Mouse (Mus musculus) midbrain, embryonic 12.5 days (tissue): ENCODE measurements around the gene Tex38. TPM values are rescaled to one million over a fixed set of nuclear protein-coding genes. Genes with fewer than 3 reads are reported as not detected.
A peak's percentile ranks its signal among the peaks of the same experiment; 100 is the strongest.

Source experiments
- ATAC-seq: fragments of 200-750 bp; cut with Nextera tagmentation; 2 replicates; pipeline ENCODE4 v1.8.0; 2017; ENCODE audit warnings: low read depth, moderate TSS enrichment, moderate library complexity; ENCODE audit not compliant: low FRiP score
- H3K27ac ChIP-seq: fragments of 300-500 bp; sonication (generic); replicated peaks from 2 replicates; pipeline ENCODE4 v1.5.1; 2016; ENCODE audit warnings: mild to moderate bottlenecking
- H3K27me3 ChIP-seq: fragments of 300-500 bp; sonication (generic); 2 replicates; pipeline ENCODE4 v1.6.1; 2016; ENCODE audit warnings: mild to moderate bottlenecking
- H3K36me3 ChIP-seq: fragments of 300-500 bp; sonication (generic); 2 replicates; pipeline ENCODE4 v1.6.1; 2016
- H3K4me1 ChIP-seq: fragments of 300-500 bp; sonication (generic); 2 replicates; pipeline ENCODE4 v1.6.1; 2016
- H3K4me2 ChIP-seq: fragments of 300-500 bp; sonication (generic); replicated peaks from 2 replicates; pipeline ENCODE4 v1.6.1; 2016; ENCODE audit warnings: mild to moderate bottlenecking, moderate library complexity
- H3K4me3 ChIP-seq: fragments of 300-500 bp; sonication (generic); 2 replicates; pipeline ENCODE4 v1.5.1; 2016; ENCODE audit warnings: mild to moderate bottlenecking
- H3K9ac ChIP-seq: fragments of 300-500 bp; sonication (generic); replicated peaks from 2 replicates; pipeline ENCODE4 v1.6.1; 2016; ENCODE audit warnings: mild to moderate bottlenecking, moderate library complexity
- H3K9me3 ChIP-seq: fragments of 300-500 bp; sonication (generic); 2 replicates; pipeline ENCODE4 v1.6.1; 2016; ENCODE audit warnings: mild to moderate bottlenecking
- WGBS: fragments of 180-500 bp; shearing (Covaris S2); methylation state at CpG from one replicate; pipeline ENCODE4 v1.1.7; 2016; 5-methylcytosine and 5-hydroxymethylcytosine counted together
- polyA plus RNA-seq: library from polyadenylated mRNA; unstranded; fragments of >200 nt; fragmentation: Nextera tagmentation; extraction: Ambion mirVana; gene quantifications from 2 replicates; pipeline ENCODE4 v1.2.1, GENCODE M21; 2016

Tex38 gene
- 0.30 TPM in 1 of 2 replicates, not detected in the other for polyA plus RNA-seq

- peaks cover 10% of the 10 kb centered on the region for H3K36me3 ChIP-seq
- no peaks in the 10 kb centered on the region for H3K9me3 ChIP-seq
- H3K4me3 ChIP-seq = no peak within 1 kb of the TSS
- no peak within 1 kb of the TSS for H3K27ac ChIP-seq
- WGBS = 85% methylated on average over 3 of the region's 3 CpGs
- H3K9ac ChIP-seq = no peak within 1 kb of the TSS
- H3K4me1 ChIP-seq = peaks cover 11% of the 10 kb centered on the region
- no peaks in the 10 kb centered on the region for H3K27me3 ChIP-seq
- ATAC-seq = no peak
- no peak within 1 kb of the TSS for H3K4me2 ChIP-seq
Measured at GRCm38 (mm10) chr4:115780918-115781317, at the start of gene Tex38. Gene Tex38, minus strand, starts transcription at chr4:115781018.

DNA sequence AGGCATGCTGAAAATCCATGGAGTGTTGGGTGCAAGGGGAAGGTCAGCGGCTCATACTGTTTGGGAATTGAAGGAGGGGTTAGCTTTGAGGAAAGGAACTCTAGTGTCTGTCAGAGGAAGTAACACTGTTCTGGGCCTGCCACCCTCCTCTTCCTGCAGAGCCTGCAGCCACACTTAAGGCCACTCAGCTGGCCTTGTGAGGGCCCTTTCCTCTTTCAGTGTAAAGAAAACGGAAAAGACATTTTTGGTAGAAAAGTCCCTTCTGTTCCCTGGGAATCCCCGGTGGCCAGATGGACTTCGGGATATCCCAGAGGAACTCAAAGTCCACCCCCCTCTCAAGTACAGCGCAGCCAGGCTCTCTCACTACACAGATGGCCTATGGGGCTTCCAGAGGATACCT lies 49.7 kb upstream of the Tex38 start:
- no peak overlapping the region for H3K9ac ChIP-seq
- peaks cover 28% of the 10 kb centered on the region for H3K27me3 ChIP-seq
- H3K9me3 ChIP-seq = no peaks in the 10 kb centered on the region
- H3K36me3 ChIP-seq = no peaks in the 10 kb centered on the region
- no peak overlapping the region for H3K4me3 ChIP-seq
- 79% methylated on average over 5 of the region's 5 CpGs for WGBS
- no peak for ATAC-seq
- no peak overlapping the region for H3K27ac ChIP-seq
- peaks cover 11% of the 10 kb centered on the region for H3K4me1 ChIP-seq
- no peak overlapping the region for H3K4me2 ChIP-seq

GRCm38 (mm10) chr4:115828572-115828902 lies 47.7 kb upstream of the Tex38 start:
- Histone ChIP-seq H3K9ac (peak overlapping the region; percentile 70), H3K27ac (no peak overlapping the region), H3K4me2 (peak overlapping the region; percentile 62), H3K36me3 (no peaks in the 10 kb centered on the region), H3K4me3 (peak overlapping the region; percentile 76), H3K4me1 (peaks cover 11% of the 10 kb centered on the region), H3K27me3 (peaks cover 28% of the 10 kb centered on the region), H3K9me3 (no peaks in the 10 kb centered on the region)
- ATAC-seq = no peak; the same call in 1 of the 2 replicates
- WGBS = 4% methylated on average over 8 of the region's 8 CpGs

DNA sequence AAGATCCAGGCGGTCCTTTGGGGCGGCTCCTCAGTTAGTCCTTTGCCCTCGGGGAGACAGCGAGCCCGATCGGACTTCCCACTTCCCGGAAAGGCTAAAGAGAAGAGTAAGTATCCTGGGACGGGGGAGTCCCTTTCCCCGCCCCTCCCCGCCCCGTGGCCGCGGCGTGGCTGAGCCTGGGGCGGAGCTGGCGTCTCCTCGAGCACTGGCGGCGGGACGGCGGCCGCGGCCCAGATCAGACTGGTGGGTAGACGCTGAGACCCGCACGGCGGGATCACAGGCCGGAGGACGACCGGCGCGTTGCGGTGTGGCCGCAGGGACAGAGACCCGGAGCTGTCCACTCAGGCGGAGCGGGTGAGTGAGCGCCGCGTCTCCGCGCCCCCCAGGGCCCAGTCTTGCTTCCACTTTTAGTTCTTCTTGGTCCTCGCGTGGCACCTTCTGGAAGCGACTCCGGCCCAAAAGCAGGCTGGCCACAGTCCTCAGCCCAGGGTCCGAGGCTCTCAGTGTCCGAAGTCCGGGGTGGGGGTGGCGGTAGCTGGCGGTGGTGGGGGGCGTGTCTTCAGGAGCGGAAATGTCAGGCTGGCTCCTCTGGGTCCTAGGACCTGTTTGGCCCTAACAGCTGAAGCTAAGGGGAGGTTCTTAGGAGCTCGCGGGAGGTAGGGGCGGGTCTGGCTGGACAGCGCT lies 47.2 kb upstream of the Tex38 start, which contains the start of gene Mob3c:
Gene Mob3c, plus strand, starts transcription at position 205 of the 684 bp plus-strand sequence.
- Histone ChIP-seq H3K9me3 (no peaks in the 10 kb centered on the region), H3K4me3 (peak within 1 kb of the TSS; percentile 76), H3K4me1 (peaks cover 11% of the 10 kb centered on the region), H3K9ac (peak within 1 kb of the TSS; percentile 70), H3K27ac (peak within 1 kb of the TSS; percentile 65), H3K36me3 (no peaks in the 10 kb centered on the region), H3K27me3 (peaks cover 28% of the 10 kb centered on the region), H3K4me2 (peak within 1 kb of the TSS; percentile 62)
- peak; percentile 89 for ATAC-seq
- 1% methylated on average over 55 of the region's 57 CpGs for WGBS

DNA sequence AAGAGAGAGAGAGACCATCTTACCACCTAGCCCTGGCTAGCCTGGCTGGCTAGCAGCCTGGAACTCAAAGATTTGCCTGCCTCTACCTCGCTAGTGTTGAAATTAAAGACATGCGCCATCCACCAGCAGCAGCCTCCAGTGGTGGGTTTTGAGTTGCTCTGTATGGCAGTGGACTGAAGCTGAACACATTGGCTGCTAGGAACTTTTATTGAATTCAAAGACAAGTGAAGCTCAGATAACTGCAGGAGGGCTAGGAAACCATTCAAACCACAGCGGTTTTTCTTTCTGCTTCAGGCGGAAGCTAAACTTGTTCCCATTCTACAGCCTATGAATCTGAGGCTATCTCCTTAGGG lies 46.7 kb upstream of the Tex38 start:
- Histone ChIP-seq H3K4me3 (peak overlapping the region; percentile 76), H3K36me3 (no peaks in the 10 kb centered on the region), H3K27me3 (peaks cover 28% of the 10 kb centered on the region), H3K27ac (no peak overlapping the region), H3K4me2 (peak overlapping the region; percentile 62), H3K9ac (peak overlapping the region; percentile 70), H3K9me3 (no peaks in the 10 kb centered on the region), H3K4me1 (peaks cover 11% of the 10 kb centered on the region)
- no peak; the same call in 1 of the 2 replicates for ATAC-seq
- 2% methylated on average over 4 of the region's 4 CpGs for WGBS

GRCm38 (mm10) chr4:115827066-115827465 lies 46.2 kb upstream of the Tex38 start:
- 69% methylated on average over 3 of the region's 3 CpGs for WGBS
- Histone ChIP-seq H3K27ac (no peak overlapping the region), H3K4me2 (peak overlapping the region; percentile 62; the same call in 1 of the 2 replicates), H3K36me3 (no peaks in the 10 kb centered on the region), H3K9me3 (no peaks in the 10 kb centered on the region), H3K4me1 (peaks cover 11% of the 10 kb centered on the region), H3K9ac (no peak overlapping the region), H3K4me3 (no peak overlapping the region), H3K27me3 (peaks cover 28% of the 10 kb centered on the region)
- no peak for ATAC-seq

- Histone ChIP-seq H3K4me3 (no peak overlapping the region), H3K9me3 (no peaks in the 10 kb centered on the region), H3K27ac (no peak overlapping the region), H3K4me1 (peaks cover 11% of the 10 kb centered on the region), H3K9ac (no peak overlapping the region), H3K4me2 (no peak overlapping the region), H3K27me3 (peaks cover 24% of the 10 kb centered on the region), H3K36me3 (no peaks in the 10 kb centered on the region)
- no peak for ATAC-seq
- WGBS = 77% methylated on average over 2 of the region's 2 CpGs
Measured at GRCm38 (mm10) chr4:115825271-115825670, 44.5 kb upstream of the Tex38 start.

GRCm38 (mm10) chr4:115824178-115824577 lies 43.4 kb upstream of the Tex38 start:
- Histone ChIP-seq H3K9ac (no peak overlapping the region), H3K27ac (no peak overlapping the region), H3K9me3 (no peaks in the 10 kb centered on the region), H3K36me3 (no peaks in the 10 kb centered on the region), H3K4me3 (no peak overlapping the region), H3K27me3 (peaks cover 14% of the 10 kb centered on the region; the same call in 1 of the 2 replicates), H3K4me2 (no peak overlapping the region), H3K4me1 (peaks cover 11% of the 10 kb centered on the region)
- WGBS = 83% methylated on average over 2 of the region's 2 CpGs
- no peak for ATAC-seq

GRCm38 (mm10) chr4:115821928-115822327 lies 41.1 kb upstream of the Tex38 start:
- ATAC-seq = no peak
- Histone ChIP-seq H3K36me3 (no peaks in the 10 kb centered on the region), H3K4me2 (no peak overlapping the region), H3K27me3 (0 out of 2 replicates have a peak, but pooled peaks cover 7% of the 10 kb centered on the region), H3K9me3 (no peaks in the 10 kb centered on the region), H3K9ac (no peak overlapping the region), H3K4me1 (no peaks in the 10 kb centered on the region), H3K4me3 (no peak overlapping the region), H3K27ac (no peak overlapping the region)
- WGBS = 70% methylated on average over 3 of the region's 3 CpGs

GRCm38 (mm10) chr4:115821431-115821830 lies 40.6 kb upstream of the Tex38 start:
- Histone ChIP-seq H3K36me3 (no peaks in the 10 kb centered on the region), H3K4me2 (no peak overlapping the region)
- ATAC-seq = no peak

DNA sequence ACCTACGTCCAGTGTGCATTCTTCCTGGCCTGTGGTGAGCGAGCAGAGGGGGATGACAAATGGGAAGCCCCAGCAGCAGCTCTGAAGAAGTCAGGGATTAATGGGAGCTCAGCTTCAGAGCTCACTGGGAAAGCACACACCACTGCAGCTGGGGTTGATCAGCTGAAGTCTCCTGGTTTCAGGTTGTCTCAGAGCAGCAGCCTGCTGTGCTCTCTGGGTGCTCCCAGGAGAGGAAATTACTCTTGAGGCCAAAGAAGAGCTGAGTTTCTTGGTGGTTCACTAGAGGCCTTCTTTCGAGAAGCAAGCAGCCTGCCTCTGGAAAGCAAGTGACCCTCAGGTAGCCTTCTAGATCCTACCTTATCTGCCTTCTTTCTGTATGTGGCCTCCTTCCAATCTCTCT lies 40.1 kb upstream of the Tex38 start:
- Histone ChIP-seq H3K4me2 (no peak overlapping the region), H3K27ac (no peak overlapping the region), H3K9me3 (no peaks in the 10 kb centered on the region), H3K9ac (no peak overlapping the region), H3K27me3 (no peaks in the 10 kb centered on the region), H3K4me3 (no peak overlapping the region), H3K4me1 (no peaks in the 10 kb centered on the region), H3K36me3 (peaks cover 4% of the 10 kb centered on the region; the same call in 1 of the 2 replicates)
- WGBS = 69% methylated on average over 3 of the region's 3 CpGs
- no peak for ATAC-seq

More at GRCm38 (mm10) chr4:115821431-115821830, 40.6 kb upstream of the Tex38 start:
- Histone ChIP-seq H3K27ac (no peak overlapping the region), H3K9ac (no peak overlapping the region), H3K9me3 (no peaks in the 10 kb centered on the region), H3K27me3 (0 out of 2 replicates have a peak, but pooled peaks cover 2% of the 10 kb centered on the region), H3K4me1 (no peaks in the 10 kb centered on the region), H3K4me3 (no peak overlapping the region)

- ATAC-seq = no peak
- no peak overlapping the region for H3K4me2 ChIP-seq
- no peak overlapping the region for H3K9ac ChIP-seq
- no peak overlapping the region for H3K4me3 ChIP-seq
- no peak overlapping the region for H3K27ac ChIP-seq
- no peaks in the 10 kb centered on the region for H3K4me1 ChIP-seq
- H3K9me3 ChIP-seq = no peaks in the 10 kb centered on the region
- H3K27me3 ChIP-seq = no peaks in the 10 kb centered on the region
- H3K36me3 ChIP-seq = peaks cover 11% of the 10 kb centered on the region; the same call in 1 of the 2 replicates
- WGBS = 82% methylated on average over 3 of the region's 3 CpGs
Measured at GRCm38 (mm10) chr4:115820199-115820598, 39.4 kb upstream of the Tex38 start.
